Mouse (Mus musculus): ENCODE data around the gene B3galt1. TPM values are rescaled to one million over a fixed set of nuclear protein-coding genes. Genes with fewer than 3 reads are reported as not detected.

The B3galt1 gene
- polyA plus RNA-seq, 1 experiment = 0.16 TPM

DNA sequence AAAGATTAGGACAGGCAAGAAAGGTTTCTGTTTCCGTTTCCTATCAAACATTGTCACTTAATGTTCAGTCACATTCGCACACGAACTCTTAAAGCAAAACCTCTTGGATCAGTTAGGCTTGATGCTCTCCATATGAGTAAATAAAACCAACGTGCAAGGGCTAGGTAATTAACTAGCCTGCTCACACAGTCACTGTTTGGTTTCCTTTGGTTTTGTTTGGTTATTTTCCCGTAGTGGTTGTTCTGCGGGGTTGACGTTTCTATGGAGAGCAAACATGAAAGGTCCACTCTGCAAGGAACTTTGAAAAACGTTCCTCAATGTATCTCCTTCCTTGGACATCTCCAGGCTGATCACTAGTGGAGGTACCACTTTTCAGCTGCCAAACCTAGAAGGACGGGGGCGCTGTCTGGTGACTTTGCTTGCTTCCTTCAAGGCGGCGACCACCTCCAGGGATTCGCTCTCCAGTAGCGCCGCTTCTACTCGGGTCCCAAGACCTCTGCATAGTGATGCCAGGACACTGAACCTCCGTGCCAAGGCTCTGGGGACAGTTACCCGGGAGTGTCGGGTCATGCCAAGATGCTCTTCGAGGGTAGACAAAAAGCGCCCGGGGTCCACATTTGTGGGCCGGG is 706 bp upstream of the B3galt1 start:
- 5% methylated on average over 23 of the region's 23 CpGs for WGBS
- DNase-seq (ENCODE audit: low read depth in 1 of 2, low spot score in 2 of 2) = no peak
- H3K36me3 ChIP-seq (ENCODE audit: control insufficient read depth, insufficient read depth, low read length) = no peaks in the 10 kb centered on the region
- TF ChIP-seq CTCF (IDR thresholded peaks at IDR 0.05; ENCODE audit: extremely low read depth, insufficient read depth, insufficient read length, insufficient replicate concordance) = no peak
- H3K4me1 ChIP-seq (ENCODE audit: control insufficient read depth, insufficient read depth, insufficient read length) = no peaks in the 10 kb centered on the region
- H3K27me3 ChIP-seq (ENCODE audit: control insufficient read depth, insufficient read depth, low read length) = peaks cover 8% of the 10 kb centered on the region
- no peak overlapping the region; the same call in 1 of the 2 replicates for H3K4me3 ChIP-seq (ENCODE audit: extremely low read depth, insufficient read depth, insufficient read length)
- H3K27ac ChIP-seq (ENCODE audit: insufficient read depth, low read length) = peak overlapping the region; percentile 29; the same call in 1 of the 2 replicates

DNA sequence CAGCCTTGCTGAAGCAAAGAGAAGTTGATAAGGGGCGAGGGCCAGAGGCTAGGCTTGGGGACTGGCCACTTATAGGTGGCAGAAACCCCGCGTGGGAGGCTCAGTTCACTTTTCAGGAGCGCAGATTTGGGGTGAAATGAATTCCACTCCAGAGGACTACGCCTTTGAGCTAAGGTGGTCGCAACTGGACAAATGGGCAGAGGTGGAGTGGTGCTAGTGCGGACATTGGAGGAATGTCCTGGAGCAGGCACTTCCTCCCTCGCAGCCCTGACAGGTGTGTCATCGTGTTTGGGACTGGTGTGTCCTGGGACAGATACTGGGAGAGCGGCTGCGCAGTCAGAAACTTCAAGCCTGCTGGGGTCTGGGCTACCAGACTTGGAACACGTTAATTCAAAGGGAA is 895 bp downstream of the B3galt1 start:
- Histone ChIP-seq H3K27me3 (ENCODE audit: control insufficient read depth, insufficient read depth, low read length) (peaks cover 8% of the 10 kb centered on the region), H3K27ac (ENCODE audit: insufficient read depth, low read length) (no peak overlapping the region), H3K36me3 (ENCODE audit: control insufficient read depth, insufficient read depth, low read length) (no peaks in the 10 kb centered on the region), H3K4me3 (ENCODE audit: extremely low read depth, insufficient read depth, insufficient read length) (peak overlapping the region; percentile 38; the same call in 1 of the 2 replicates), H3K4me1 (ENCODE audit: control insufficient read depth, insufficient read depth, insufficient read length) (no peaks in the 10 kb centered on the region)
- 8% methylated on average over 12 of the region's 12 CpGs for WGBS
- no peak for DNase-seq (ENCODE audit: low read depth in 1 of 2, low spot score in 2 of 2)
- TF ChIP-seq POLR2A (IDR thresholded peaks at IDR 0.05; ENCODE audit: low read depth, low read length) = no peak
- no peak for TF ChIP-seq CTCF (IDR thresholded peaks at IDR 0.05; ENCODE audit: extremely low read depth, insufficient read depth, insufficient read length, insufficient replicate concordance)

DNA sequence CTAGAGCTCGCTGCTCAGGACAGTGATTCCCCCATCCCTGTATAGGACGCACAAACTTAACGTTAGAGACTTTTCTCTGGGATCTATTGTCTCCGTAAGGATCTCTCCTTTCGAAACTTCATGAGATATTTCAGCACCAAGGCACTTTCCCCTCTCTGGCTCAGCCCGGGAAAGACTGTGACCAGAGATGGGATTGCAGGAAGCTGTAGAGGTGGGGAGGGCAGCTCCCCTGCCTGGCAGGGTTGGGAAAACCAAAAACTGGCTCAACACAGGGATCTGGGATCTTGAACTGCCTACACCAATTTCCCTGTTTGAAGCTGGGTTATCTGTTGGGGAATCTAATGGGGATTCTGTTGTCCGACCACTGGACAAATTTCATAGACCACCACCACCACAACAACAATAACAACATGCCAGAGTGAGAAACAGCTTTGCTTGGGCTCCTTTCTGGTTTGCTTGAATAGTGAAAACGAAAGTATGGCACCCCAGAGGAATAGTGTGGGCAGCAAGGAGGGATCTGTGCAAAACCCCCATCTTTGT is 1.5 kb downstream of the B3galt1 start:
- Histone ChIP-seq H3K4me1 (ENCODE audit: control insufficient read depth, insufficient read depth, insufficient read length) (no peaks in the 10 kb centered on the region), H3K27me3 (ENCODE audit: control insufficient read depth, insufficient read depth, low read length) (peaks cover 8% of the 10 kb centered on the region), H3K36me3 (ENCODE audit: control insufficient read depth, insufficient read depth, low read length) (no peaks in the 10 kb centered on the region), H3K4me3 (ENCODE audit: extremely low read depth, insufficient read depth, insufficient read length) (no peak overlapping the region), H3K27ac (ENCODE audit: insufficient read depth, low read length) (no peak overlapping the region)
- no peak for DNase-seq (ENCODE audit: low read depth in 1 of 2, low spot score in 2 of 2)
- TF ChIP-seq POLR2A (IDR thresholded peaks at IDR 0.05; ENCODE audit: low read depth, low read length) (no peak), CTCF (IDR thresholded peaks at IDR 0.05; ENCODE audit: extremely low read depth, insufficient read depth, insufficient read length, insufficient replicate concordance) (no peak)
- 16% methylated on average over 8 of the region's 8 CpGs for WGBS

DNA sequence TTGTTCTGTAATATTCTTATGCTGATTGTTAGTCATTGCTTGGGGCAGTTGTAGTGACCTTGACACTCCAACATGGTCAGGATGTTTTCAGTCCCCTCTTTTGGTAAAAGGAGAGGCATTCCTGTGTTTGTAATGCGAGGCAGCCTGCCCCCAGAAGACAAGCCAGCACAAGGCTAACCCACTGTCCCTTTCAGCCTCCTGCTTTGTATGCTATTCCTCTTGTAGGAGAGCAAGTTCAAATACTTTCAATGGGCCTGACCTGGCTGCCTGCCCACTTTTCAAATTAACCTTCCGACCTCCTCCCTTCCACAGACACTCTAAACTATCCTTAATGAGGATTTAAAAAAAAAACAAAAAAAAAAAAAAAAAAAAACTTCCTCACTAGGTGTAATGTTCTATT is 11.0 kb downstream of the B3galt1 start:
- WGBS = 78% methylated on average over 2 of the region's 2 CpGs
- no peak for DNase-seq (ENCODE audit: low read depth in 1 of 2, low spot score in 2 of 2)
- H3K27ac ChIP-seq (ENCODE audit: insufficient read depth, low read length) = no peak overlapping the region
- no peak overlapping the region for H3K4me3 ChIP-seq (ENCODE audit: extremely low read depth, insufficient read depth, insufficient read length)
- no peaks in the 10 kb centered on the region for H3K4me1 ChIP-seq (ENCODE audit: control insufficient read depth, insufficient read depth, insufficient read length)
- H3K27me3 ChIP-seq (ENCODE audit: control insufficient read depth, insufficient read depth, low read length) = no peaks in the 10 kb centered on the region
- H3K36me3 ChIP-seq (ENCODE audit: control insufficient read depth, insufficient read depth, low read length) = no peaks in the 10 kb centered on the region
- TF ChIP-seq CTCF (IDR thresholded peaks at IDR 0.05; ENCODE audit: extremely low read depth, insufficient read depth, insufficient read length, insufficient replicate concordance) (no peak), POLR2A (IDR thresholded peaks at IDR 0.05; ENCODE audit: low read depth, low read length) (no peak)

DNA sequence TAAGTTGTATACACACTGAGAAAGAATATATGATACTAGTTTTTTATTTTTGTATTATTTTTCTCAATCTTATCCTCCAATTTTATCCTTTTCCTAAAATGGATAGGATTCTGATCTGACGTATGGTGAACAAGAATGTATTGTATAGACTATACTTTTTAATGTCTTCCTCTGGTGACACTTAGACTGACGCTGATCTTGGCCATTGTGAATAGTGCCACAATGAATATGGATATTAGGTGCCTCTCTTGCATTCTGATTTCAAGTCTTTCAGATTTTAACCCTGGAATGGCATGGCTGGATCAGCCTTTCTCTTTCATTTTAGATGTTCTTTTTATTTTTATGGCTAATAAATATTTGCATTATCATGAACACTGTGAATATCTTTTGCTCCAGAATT is 17.4 kb downstream of the B3galt1 start:
- Histone ChIP-seq H3K27me3 (ENCODE audit: control insufficient read depth, insufficient read depth, low read length) (no peaks in the 10 kb centered on the region), H3K4me1 (ENCODE audit: control insufficient read depth, insufficient read depth, insufficient read length) (no peaks in the 10 kb centered on the region), H3K4me3 (ENCODE audit: extremely low read depth, insufficient read depth, insufficient read length) (no peak overlapping the region), H3K27ac (ENCODE audit: insufficient read depth, low read length) (no peak overlapping the region), H3K36me3 (ENCODE audit: control insufficient read depth, insufficient read depth, low read length) (no peaks in the 10 kb centered on the region)
- WGBS = 74% methylated on average over 2 of the region's 2 CpGs
- no peak for TF ChIP-seq POLR2A (IDR thresholded peaks at IDR 0.05; ENCODE audit: low read depth, low read length)
- TF ChIP-seq CTCF (IDR thresholded peaks at IDR 0.05; ENCODE audit: extremely low read depth, insufficient read depth, insufficient read length, insufficient replicate concordance) = no peak
- no peak for DNase-seq (ENCODE audit: low read depth in 1 of 2, low spot score in 2 of 2)

DNA sequence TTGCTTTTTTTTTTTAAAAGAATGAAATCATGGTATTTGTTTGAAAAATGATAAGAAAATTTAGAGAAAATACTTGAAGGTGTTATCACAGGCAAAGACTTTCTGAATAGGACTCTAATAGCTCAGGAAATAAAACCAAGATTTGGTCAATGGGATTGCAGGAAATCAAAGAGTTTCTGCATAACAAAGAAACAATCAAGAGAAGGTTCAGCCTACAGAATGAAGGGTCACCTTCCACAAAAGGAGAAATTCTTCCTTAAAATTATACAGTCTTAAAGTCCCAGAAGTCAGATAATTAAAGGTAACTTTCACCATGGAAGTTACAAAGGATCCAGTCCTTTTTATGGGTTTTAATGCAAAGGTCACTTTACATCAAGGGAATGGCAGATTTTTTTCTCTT is 24.7 kb downstream of the B3galt1 start:
- no peaks in the 10 kb centered on the region for H3K4me1 ChIP-seq (ENCODE audit: control insufficient read depth, insufficient read depth, insufficient read length)
- no peak for DNase-seq (ENCODE audit: low read depth in 1 of 2, low spot score in 2 of 2)
- no peaks in the 10 kb centered on the region for H3K27me3 ChIP-seq (ENCODE audit: control insufficient read depth, insufficient read depth, low read length)
- TF ChIP-seq CTCF (IDR thresholded peaks at IDR 0.05; ENCODE audit: extremely low read depth, insufficient read depth, insufficient read length, insufficient replicate concordance) (no peak), POLR2A (IDR thresholded peaks at IDR 0.05; ENCODE audit: low read depth, low read length) (no peak)
- H3K4me3 ChIP-seq (ENCODE audit: extremely low read depth, insufficient read depth, insufficient read length) = no peak overlapping the region
- no peak overlapping the region for H3K27ac ChIP-seq (ENCODE audit: insufficient read depth, low read length)
- no peaks in the 10 kb centered on the region for H3K36me3 ChIP-seq (ENCODE audit: control insufficient read depth, insufficient read depth, low read length)

DNA sequence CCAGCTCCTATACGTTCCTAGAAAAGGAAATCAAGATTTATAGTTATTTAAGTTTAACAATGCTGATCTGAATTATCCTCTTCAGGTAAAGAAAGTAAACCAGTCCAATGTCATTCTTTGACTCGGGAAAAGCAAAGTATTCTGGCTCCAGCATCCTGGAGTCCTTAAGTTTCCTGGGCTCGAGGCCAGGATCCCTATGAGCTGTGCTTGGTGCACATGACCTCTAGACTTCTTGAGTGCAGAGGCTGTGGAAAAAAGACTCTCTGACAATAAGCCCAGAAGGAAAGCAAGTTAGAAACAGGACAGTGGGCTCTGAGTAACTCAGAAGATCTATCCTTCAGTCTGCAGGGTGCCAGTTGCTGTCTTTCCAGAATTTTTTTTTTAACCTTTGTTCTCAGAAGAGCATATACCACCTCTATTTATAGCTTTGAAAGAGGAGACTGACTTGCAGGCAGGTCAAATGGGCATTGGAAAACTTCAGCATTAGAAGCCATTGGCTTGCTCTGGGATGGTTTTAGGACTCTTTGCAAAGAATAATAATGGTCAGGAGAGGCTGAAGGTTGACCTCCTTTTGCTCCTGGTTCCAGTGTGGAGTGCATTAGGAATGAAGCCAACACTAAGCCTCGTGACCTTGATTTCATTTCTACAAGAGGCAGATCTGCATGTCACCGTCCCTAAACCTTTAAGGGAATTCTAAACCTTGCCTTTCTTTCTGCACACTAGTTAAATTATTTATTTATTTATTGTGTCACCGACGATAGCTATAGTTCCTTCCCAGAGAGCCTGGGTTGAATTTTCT is 26.4 kb downstream of the B3galt1 start:
- Histone ChIP-seq H3K27me3 (ENCODE audit: control insufficient read depth, insufficient read depth, low read length) (no peaks in the 10 kb centered on the region), H3K36me3 (ENCODE audit: control insufficient read depth, insufficient read depth, low read length) (no peaks in the 10 kb centered on the region), H3K27ac (ENCODE audit: insufficient read depth, low read length) (no peak overlapping the region), H3K4me1 (ENCODE audit: control insufficient read depth, insufficient read depth, insufficient read length) (no peaks in the 10 kb centered on the region), H3K4me3 (ENCODE audit: extremely low read depth, insufficient read depth, insufficient read length) (no peak overlapping the region)
- TF ChIP-seq POLR2A (IDR thresholded peaks at IDR 0.05; ENCODE audit: low read depth, low read length) (no peak), CTCF (IDR thresholded peaks at IDR 0.05; ENCODE audit: extremely low read depth, insufficient read depth, insufficient read length, insufficient replicate concordance) (no peak)
- no peak for DNase-seq (ENCODE audit: low read depth in 1 of 2, low spot score in 2 of 2)
- WGBS = 75% methylated on average over 7 of the region's 7 CpGs

All from spleen, adult 2 months (tissue).